Mouse (Mus musculus) C2C12 (cell line): ENCODE measurements around the gene Mospd3.

Source experiments
- CTCF ChIP-seq: IDR thresholded peaks from one replicate; pipeline ENCODE4 v1.5.1; 2011; ENCODE audit not compliant: control insufficient read depth, insufficient read depth, insufficient read length
- FOSL1 ChIP-seq: IDR thresholded peaks from one replicate; pipeline ENCODE4 v1.8.0; 2011; ENCODE audit warnings: mild to moderate bottlenecking, low read length; ENCODE audit not compliant: poor library complexity, insufficient read depth, severe bottlenecking
- MAX ChIP-seq: IDR thresholded peaks from one replicate; pipeline ENCODE4 v1.6.1; 2011; ENCODE audit warnings: mild to moderate bottlenecking, control low read depth
- MYOD1 ChIP-seq: IDR thresholded peaks from one replicate; pipeline ENCODE4 v1.6.1; 2011; ENCODE audit warnings: low read depth; ENCODE audit not compliant: control insufficient read depth, insufficient read length
- MYOG ChIP-seq: IDR thresholded peaks from one replicate; pipeline ENCODE4 v1.6.1; 2011; ENCODE audit not compliant: control insufficient read depth, insufficient read length; ENCODE audit errors: extremely low read depth
- USF1 ChIP-seq: IDR thresholded peaks from one replicate; pipeline ENCODE4 v1.6.1; 2011; ENCODE audit warnings: low read depth, mild to moderate bottlenecking, control low read depth, moderate library complexity

GRCm38 (mm10) chr5:137601365-137601729 lies 489 bp upstream of the Mospd3 start:
- no peak for TF ChIP-seq CTCF
- no peak for TF ChIP-seq MYOD1
- TF ChIP-seq MYOG: no peak
- TF ChIP-seq MAX: no peak
- TF ChIP-seq USF1: no peak
- TF ChIP-seq FOSL1: no peak
